Mouse (Mus musculus) B cell, adult 2 months (primary cell): ENCODE results near the gene Rbms1.

ENCODE experiments used
- DNase-seq, 2 experiments: peaks; one replicate each; pipeline ENCODE4 v3.0.0; 2022

The Rbms1 gene

GRCm38 (mm10) chr2:60706866-60707265 lies 256.1 kb downstream of the Rbms1 start:
- no peak for DNase-seq

DNA sequence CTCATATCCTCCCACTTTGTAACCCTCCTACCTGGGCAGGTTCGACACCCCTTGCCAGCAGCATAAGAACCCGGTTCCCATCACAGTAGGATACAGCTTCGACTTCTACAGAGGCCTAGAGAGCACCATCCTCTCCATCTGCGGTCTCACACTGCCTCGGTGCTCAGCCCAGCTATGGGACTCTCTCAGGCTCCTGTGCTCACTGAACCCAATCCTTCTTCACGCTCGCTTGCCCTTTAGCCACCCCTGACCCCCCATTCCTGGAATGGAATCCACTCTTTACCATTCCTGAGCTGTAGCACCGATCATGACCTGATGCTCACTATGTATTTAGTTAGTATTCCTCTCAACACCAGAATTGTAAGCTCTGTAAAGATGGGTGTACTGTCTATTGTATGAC lies 257.6 kb downstream of the Rbms1 start:
- no peak for DNase-seq

- DNase-seq = no peak
These were observed 259.7 kb downstream of the Rbms1 start for GRCm38 (mm10) chr2:60703315-60703714.

- no peak for DNase-seq
These were observed 262.0 kb downstream of the Rbms1 start for GRCm38 (mm10) chr2:60700956-60701355.
